Comparison of ENCODE assay signal across 13 mouse cellular contexts in genomic region chr5:112603594-112603993, GRCm38 (mm10). TPM values are rescaled to one million over a fixed set of nuclear protein-coding genes. Genes with fewer than 3 reads are reported as not detected.
DNase-seq lines count a peak whose midpoint lies in the region; ATAC-seq lines count a peak whose summit lies in the region.
"Had no signal": no experiment of that assay in that cellular context is flagged by ENCODE, and none has a peak within 500 bp of the region (broad histone marks: within the 10 kb centered on the region; RNA-seq: fewer than 3 reads in every experiment).

No protein-coding gene starts in this region.

- H3K4me3 ChIP-seq in forebrain, embryonic 12.5 days (replicated peaks), result no peak overlapping the region
- H3K4me3 ChIP-seq in forebrain, embryonic 14.5 days (ENCODE audit: low read depth, low read length), result no peak overlapping the region
- H3K4me3 ChIP-seq in neural tube, embryonic 11.5 days (ENCODE audit: low read depth, low read length), result no peak overlapping the region
- H3K4me3 ChIP-seq in midbrain, embryonic 10.5 days, result no peak overlapping the region
- H3K4me3 ChIP-seq: heart, embryonic 13.5 days; liver, embryonic 15.5 days; stomach, embryonic 15.5 days had no signal

- ATAC-seq in forebrain, embryonic 12.5 days (ENCODE audit: low FRiP score), result no peak
- no peak for ATAC-seq in forebrain, embryonic 14.5 days
- no peak for ATAC-seq in neural tube, embryonic 11.5 days (ENCODE audit: insufficient read depth, low FRiP score, low TSS enrichment)
- ATAC-seq in erythroblast, adult 5-6 weeks (replicated peaks; ENCODE audit: low FRiP score, poor library complexity, severe bottlenecking), result no peak
- no peak for ATAC-seq in megakaryocyte progenitor cell, adult 5-6 weeks (replicated peaks; ENCODE audit: poor library complexity)

- no peak overlapping the region for H3K4me2 ChIP-seq in forebrain, embryonic 12.5 days
- H3K4me2 ChIP-seq in forebrain, embryonic 14.5 days (ENCODE audit: low read length), result no peak overlapping the region
- no peak overlapping the region for H3K4me2 ChIP-seq in neural tube, embryonic 11.5 days (ENCODE audit: low read depth)
- H3K4me2 ChIP-seq: heart, embryonic 13.5 days; liver, embryonic 15.5 days; stomach, embryonic 15.5 days had no signal

- peaks cover 38% of the 10 kb centered on the region for H3K4me1 ChIP-seq in forebrain, embryonic 12.5 days
- peaks cover 20% of the 10 kb centered on the region for H3K4me1 ChIP-seq in forebrain, embryonic 14.5 days (ENCODE audit: control insufficient read depth, insufficient read depth, low read length)
- H3K4me1 ChIP-seq in neural tube, embryonic 11.5 days (ENCODE audit: control insufficient read depth, insufficient read depth, low read length), result peaks cover 5% of the 10 kb centered on the region; the same call in 1 of the 2 replicates
- H3K4me1 ChIP-seq in midbrain, embryonic 10.5 days, result peaks cover 26% of the 10 kb centered on the region
- H3K4me1 ChIP-seq: liver, embryonic 15.5 days had no signal

- no peaks in the 10 kb centered on the region for H3K36me3 ChIP-seq in forebrain, embryonic 12.5 days (replicated peaks)
- no peaks in the 10 kb centered on the region for H3K36me3 ChIP-seq in forebrain, embryonic 14.5 days (ENCODE audit: control insufficient read depth, insufficient read depth, low read length)
- H3K36me3 ChIP-seq in neural tube, embryonic 11.5 days (ENCODE audit: control insufficient read depth, insufficient read depth, low read length), result no peaks in the 10 kb centered on the region
- H3K36me3 ChIP-seq in midbrain, embryonic 10.5 days, result no peaks in the 10 kb centered on the region
- H3K36me3 ChIP-seq: heart, embryonic 13.5 days; liver, embryonic 15.5 days; stomach, embryonic 15.5 days had no signal

- no peak overlapping the region for H3K9ac ChIP-seq in forebrain, embryonic 12.5 days
- no peak overlapping the region for H3K9ac ChIP-seq in forebrain, embryonic 14.5 days (ENCODE audit: low read length)
- no peak overlapping the region for H3K9ac ChIP-seq in neural tube, embryonic 11.5 days (ENCODE audit: low read length)
- H3K9ac ChIP-seq: heart, embryonic 13.5 days; liver, embryonic 15.5 days; stomach, embryonic 15.5 days had no signal

- no peak for DNase-seq in forebrain, embryonic 14.5 days (ENCODE audit: low spot score)
- DNase-seq in neural tube, embryonic 11.5 days (ENCODE audit: low spot score), result peak; percentile 38
- DNase-seq in neural tube, embryonic 10.5 days (ENCODE audit: extremely low spot score, low spot score), result no peak
- no peak for DNase-seq in midbrain, embryonic 10.5 days (ENCODE audit: low spot score)
- DNase-seq in thymus, adult 18-20 months, result no peak
- DNase-seq: adrenal gland, adult 8-10 months had no signal

- H3K27me3 ChIP-seq in forebrain, embryonic 12.5 days, result peaks cover 4% of the 10 kb centered on the region; the same call in 1 of the 2 replicates
- no peaks in the 10 kb centered on the region for H3K27me3 ChIP-seq in forebrain, embryonic 14.5 days (replicated peaks; ENCODE audit: control insufficient read depth, insufficient read depth, low read length)
- no peaks in the 10 kb centered on the region for H3K27me3 ChIP-seq in neural tube, embryonic 11.5 days (ENCODE audit: control insufficient read depth, insufficient read depth, low read length)
- H3K27me3 ChIP-seq in midbrain, embryonic 10.5 days (ENCODE audit: low read depth, poor library complexity, severe bottlenecking), result 0 out of 2 replicates have a peak, but pooled peaks cover 7% of the 10 kb centered on the region
- H3K27me3 ChIP-seq: liver, embryonic 15.5 days; stomach, embryonic 15.5 days had no signal

- H3K9me3 ChIP-seq in forebrain, embryonic 12.5 days, result no peaks in the 10 kb centered on the region
- H3K9me3 ChIP-seq in forebrain, embryonic 14.5 days (replicated peaks; ENCODE audit: control insufficient read depth, low read length), result no peaks in the 10 kb centered on the region
- H3K9me3 ChIP-seq in neural tube, embryonic 11.5 days (ENCODE audit: control insufficient read depth, low read length), result no peaks in the 10 kb centered on the region
- no peaks in the 10 kb centered on the region for H3K9me3 ChIP-seq in midbrain, embryonic 10.5 days (replicated peaks)
- H3K9me3 ChIP-seq: heart, embryonic 13.5 days; liver, embryonic 15.5 days; stomach, embryonic 15.5 days had no signal

- H3K27ac ChIP-seq in forebrain, embryonic 12.5 days, result 0 out of 2 replicates have a peak overlapping the region, but pooled peaks have one; percentile 32
- no peak overlapping the region for H3K27ac ChIP-seq in forebrain, embryonic 14.5 days (ENCODE audit: low read depth, low read length)
- H3K27ac ChIP-seq in neural tube, embryonic 11.5 days (ENCODE audit: low read depth, low read length), result no peak overlapping the region
- H3K27ac ChIP-seq in midbrain, embryonic 10.5 days (replicated peaks), result 0 out of 2 replicates have a peak overlapping the region, but pooled peaks have one; percentile 9
- H3K27ac ChIP-seq: heart, embryonic 13.5 days; liver, embryonic 15.5 days had no signal

- WGBS in forebrain, embryonic 12.5 days, result 37% methylated on average over 3 of the region's 3 CpGs
- 33% methylated on average over 3 of the region's 3 CpGs for WGBS in forebrain, embryonic 14.5 days
- 28% methylated on average over 3 of the region's 3 CpGs for WGBS in neural tube, embryonic 11.5 days
- 64% methylated on average over 3 of the region's 3 CpGs for WGBS in midbrain, embryonic 10.5 days

RNA-seq across cellular contexts. Expression of gene Sez6l, which starts 26.6 kb away (rescaled TPM):
- polyA plus RNA-seq in forebrain, embryonic 12.5 days (2016; fragmentation: Nextera tagmentation; extraction: Ambion mirVana), result 13.4 and 14.8 TPM in 2 replicates
- polyA plus RNA-seq in forebrain, embryonic 14.5 days (2014; fragmentation: Nextera tagmentation; extraction: Ambion mirVana), result 22.1 and 27.9 TPM in 2 replicates
- 4.7 and 4.8 TPM in 2 replicates for polyA plus RNA-seq in neural tube, embryonic 11.5 days (2014; fragmentation: Nextera tagmentation; extraction: Ambion mirVana)
- 1.7 and 2.7 TPM in 2 replicates for polyA plus RNA-seq in midbrain, embryonic 10.5 days (2016; fragmentation: Nextera tagmentation; extraction: Ambion mirVana)
- not detected in 2 replicates for total RNA-seq in erythroblast, adult 5-6 weeks (2015; ENCODE audit: low replicate concordance)
- not detected in 2 replicates for total RNA-seq in erythroblast, adult 5-6 weeks (2017; ENCODE audit: low replicate concordance)
- total RNA-seq in megakaryocyte progenitor cell, adult 5-6 weeks (2015), result not detected in 2 replicates
- not detected in 2 replicates for total RNA-seq in megakaryocyte progenitor cell, adult 5-6 weeks (2017)
- total RNA-seq: megakaryocyte, adult 5-6 weeks had no signal

Comparison
In these comparisons a context has a peak if more than half of its experiments do, and no peak if none do; other contexts are left out.
1. H3K27ac ChIP-seq: peak in forebrain, embryonic 12.5 days (single experiment) and midbrain, embryonic 10.5 days (single experiment); none in forebrain, embryonic 14.5 days (single experiment) and neural tube, embryonic 11.5 days (single experiment).